Mouse (Mus musculus) lung, postnatal 36 days (tissue): Measurements from ENCODE around the gene Fcrla.
A peak's percentile ranks its signal among the peaks of the same experiment; 100 is the strongest.

Source experiments
- DNase-seq: peaks from one replicate; pipeline ENCODE4 v3.0.0; 2022; ENCODE audit warnings: mixed read lengths

The Fcrla gene

DNA sequence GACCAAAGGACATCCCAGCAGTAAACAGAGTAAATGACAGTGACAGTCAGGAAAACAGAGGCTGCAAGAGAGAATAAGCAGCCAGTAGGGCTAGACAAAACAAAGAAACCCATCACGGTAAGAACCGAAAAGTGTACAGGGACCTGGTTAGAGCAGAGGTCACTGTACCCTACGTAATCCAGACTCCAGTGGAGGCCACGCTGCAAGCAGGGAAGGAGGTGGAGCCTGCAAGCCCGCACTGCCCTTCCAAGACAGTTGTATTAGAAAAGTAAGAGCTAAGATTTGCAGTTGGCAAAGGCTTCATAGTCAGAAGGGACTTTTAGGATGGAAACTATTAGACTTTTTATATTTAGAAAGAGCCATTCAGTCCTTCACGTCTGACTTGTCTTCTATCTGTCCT lies 442 bp downstream of the Fcrla start:
- DNase-seq, result no peak

GRCm38 (mm10) chr1:170924485-170924884 lies 2.9 kb downstream of the Fcrla start:
- peak; percentile 59 for DNase-seq

GRCm38 (mm10) chr1:170919308-170919707 lies 8.1 kb downstream of the Fcrla start:
- no peak for DNase-seq

DNA sequence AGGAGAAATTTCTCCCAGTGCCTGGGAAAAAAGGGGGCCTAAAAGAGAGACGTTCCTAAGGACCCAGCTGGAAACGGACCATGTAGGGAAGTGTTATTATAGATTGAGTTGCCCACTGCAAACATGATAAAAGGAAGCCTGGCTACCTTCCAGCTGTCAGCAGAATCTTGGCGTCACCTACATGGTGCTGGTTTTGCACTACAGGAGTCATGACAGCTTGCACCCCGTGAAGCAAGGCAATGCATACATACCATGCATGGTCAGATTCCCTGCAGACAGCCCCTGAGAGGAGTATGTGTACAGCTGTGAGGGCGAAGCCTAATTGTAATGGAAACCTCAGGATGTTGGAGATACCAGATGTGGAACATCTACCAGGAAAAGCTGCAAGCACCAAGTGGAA lies 11.7 kb downstream of the Fcrla start:
- no peak for DNase-seq

GRCm38 (mm10) chr1:170912891-170913615 lies 14.3 kb downstream of the Fcrla start, which contains the start of gene Fcrlb:
Gene Fcrlb, minus strand, starts transcription at chr1:170912941.
- no peak for DNase-seq

DNA sequence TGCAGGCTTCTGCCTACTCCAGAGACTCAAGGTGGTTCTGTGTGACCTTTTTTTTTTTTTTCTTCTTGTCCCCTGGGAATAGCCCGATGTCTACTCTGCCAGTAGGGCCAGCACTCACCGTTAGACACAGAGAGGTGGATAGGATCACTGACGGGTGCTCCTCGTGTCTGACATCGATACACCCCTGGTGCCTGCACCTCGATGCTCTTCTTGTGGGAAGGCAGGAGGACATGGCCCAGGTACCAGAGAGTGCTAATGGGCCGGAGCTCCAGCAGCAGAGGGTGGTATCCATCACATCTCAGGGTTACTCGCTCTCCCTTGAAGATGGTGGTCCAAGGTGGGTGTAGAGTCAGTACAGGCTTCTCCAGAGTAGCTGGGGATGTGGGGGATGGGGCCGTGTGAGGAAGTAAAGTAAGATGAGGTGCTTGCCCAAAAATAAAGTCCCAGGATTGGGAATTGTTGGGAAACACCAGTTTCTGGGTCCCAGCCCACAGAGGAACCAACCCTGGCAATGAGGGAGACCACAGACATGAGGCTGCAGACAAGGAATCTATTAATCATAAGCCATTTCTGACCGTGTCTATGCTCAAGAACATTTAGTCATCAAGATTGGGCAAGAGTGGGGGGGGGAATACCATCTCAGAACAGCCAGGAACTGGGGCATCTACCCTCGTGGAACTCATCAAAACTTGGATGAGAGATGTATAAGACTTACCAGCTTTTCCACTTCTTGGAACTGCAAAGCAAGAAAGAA lies 15.3 kb downstream of the Fcrla start:
- no peak for DNase-seq

GRCm38 (mm10) chr1:170908341-170908740 lies 19.0 kb downstream of the Fcrla start:
- no peak for DNase-seq

GRCm38 (mm10) chr1:170907456-170908191 lies 19.8 kb downstream of the Fcrla start:
- no peak for DNase-seq

DNA sequence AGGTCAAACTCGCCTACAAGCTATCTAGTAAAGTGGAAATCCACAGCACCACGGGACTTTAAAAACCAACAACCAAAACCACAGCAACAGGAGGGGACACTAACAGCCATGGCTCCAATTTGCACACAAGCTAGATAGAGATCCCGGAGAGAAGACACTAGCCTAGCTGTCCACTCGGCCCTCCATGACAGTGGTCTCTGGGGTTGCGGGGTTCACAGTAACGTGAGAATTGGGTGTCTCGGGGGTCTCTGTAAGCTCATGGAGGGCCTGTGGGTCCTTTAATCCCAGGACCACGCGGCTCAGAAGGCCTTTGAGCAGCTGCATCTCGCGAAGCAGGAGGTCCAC lies 20.3 kb downstream of the Fcrla start:
- DNase-seq, result no peak

GRCm38 (mm10) chr1:170903485-170903884 lies 23.9 kb downstream of the Fcrla start:
- no peak for DNase-seq

- DNase-seq, result peak; percentile 89
These were observed 25.7 kb downstream of the Fcrla start for GRCm38 (mm10) chr1:170901536-170902238.

DNA sequence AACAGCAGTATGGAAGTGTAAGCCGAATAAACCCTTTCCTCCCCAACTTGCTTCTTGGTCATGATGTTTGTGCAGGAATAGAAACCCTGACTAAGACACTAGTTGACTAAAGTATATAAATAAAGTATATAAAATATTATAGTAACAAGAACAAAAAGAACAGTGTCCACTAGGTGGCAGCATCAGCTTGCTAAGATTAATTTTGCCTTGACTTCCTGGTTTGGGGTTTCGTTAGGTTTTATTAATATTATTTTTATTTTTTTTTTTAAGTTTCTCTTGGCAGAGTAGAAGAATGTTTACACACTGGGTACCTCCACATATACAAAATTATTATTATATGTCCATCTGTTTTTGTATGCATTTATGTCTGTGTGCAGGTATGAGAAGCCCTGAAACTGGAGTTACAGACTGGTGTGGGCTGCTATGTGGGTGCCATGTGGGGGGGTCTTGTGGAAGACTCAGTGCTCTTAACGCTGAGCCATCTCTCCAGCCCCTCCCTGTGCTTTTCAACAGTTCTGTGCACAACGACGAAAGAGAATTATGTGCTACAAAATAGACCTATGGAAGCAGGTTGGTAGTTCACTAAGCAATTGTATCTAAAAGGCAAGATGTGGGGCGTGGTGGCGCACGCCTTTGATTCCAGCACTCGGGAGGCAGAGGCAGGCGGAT lies 26.4 kb downstream of the Fcrla start:
- peak; percentile 88 for DNase-seq

DNA sequence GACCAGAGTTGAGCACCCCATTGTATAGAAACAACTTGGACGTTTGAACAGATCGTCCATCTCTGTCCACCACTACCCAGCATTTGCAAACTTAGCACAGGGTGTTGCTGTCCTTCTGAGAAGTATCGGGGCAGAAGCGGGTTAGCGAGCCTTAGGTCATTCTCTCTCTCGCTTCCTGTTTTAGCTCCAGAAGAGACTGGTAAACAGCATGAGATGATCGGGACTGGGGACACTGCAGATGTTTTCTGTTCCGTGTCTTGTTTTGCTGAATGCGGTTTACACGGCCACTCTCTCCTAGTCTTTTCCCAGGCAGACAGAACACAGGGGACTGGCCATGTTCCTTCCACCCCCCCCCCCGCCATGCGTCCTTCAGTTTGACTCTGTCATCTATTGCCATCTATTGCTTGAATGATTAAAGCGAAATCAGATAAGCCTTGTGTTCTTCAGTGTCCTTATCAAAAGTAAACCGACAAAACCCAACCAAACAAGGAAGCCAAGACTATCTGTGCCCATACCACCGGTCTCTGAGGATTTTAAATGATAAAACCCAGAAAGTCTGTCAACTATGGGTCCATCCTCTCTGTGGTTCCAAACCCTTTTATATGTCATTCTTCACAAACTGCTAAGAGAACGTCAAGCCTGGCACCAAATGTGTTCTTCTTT lies 28.8 kb downstream of the Fcrla start:
- DNase-seq, result peak; percentile 28

DNA sequence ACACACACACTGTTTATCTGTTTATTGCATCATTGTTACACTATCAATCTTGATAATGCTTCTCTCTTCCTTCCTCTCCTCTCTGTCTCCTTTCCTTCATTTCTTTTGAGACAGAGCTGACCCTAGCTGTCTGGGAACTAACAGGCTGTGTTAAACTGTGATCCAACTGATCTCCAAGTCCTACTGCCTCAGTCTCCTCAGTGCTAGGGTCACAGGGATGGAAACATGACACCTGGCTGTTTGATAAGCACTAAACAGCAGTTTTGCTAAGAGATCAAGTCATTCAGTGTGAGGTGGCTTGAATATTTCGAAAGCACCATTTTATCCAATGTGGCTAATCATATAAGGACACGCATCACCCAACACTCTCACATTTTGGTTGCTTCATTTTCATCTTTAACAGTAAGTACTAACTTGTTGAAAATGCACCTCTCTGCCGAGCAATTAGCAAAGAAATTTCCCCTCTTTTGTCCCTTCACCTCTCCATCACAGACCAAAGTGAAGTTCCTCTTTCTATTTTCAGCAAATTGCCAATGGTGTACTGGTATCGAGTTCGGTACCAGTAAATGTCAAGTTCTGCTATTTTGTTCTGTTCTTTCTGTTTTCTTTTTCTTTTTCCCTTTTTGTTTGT lies 30.6 kb downstream of the Fcrla start:
- DNase-seq, result no peak

GRCm38 (mm10) chr1:170894603-170895602 lies 32.5 kb downstream of the Fcrla start:
- DNase-seq, result peak; percentile 70

DNA sequence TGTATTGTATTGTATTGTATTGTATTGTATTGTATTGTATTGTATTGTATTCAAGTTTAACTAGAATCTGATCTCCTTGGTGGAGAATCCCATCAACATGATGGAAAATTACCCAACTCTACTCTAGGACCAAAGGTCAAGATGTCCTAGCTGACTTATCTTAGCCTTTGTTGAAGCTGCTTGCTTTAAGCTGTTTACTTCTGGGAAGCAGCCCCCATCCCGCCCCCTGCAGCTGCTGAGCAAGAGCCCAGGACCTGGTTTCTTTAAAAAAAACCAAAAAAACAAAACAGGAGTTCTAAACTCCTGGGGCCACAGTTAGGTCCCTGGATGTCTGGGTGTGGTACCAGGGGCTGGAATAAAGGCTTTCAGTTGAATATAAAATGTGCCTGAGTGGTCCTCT lies 35.1 kb downstream of the Fcrla start:
- DNase-seq, result no peak

DNA sequence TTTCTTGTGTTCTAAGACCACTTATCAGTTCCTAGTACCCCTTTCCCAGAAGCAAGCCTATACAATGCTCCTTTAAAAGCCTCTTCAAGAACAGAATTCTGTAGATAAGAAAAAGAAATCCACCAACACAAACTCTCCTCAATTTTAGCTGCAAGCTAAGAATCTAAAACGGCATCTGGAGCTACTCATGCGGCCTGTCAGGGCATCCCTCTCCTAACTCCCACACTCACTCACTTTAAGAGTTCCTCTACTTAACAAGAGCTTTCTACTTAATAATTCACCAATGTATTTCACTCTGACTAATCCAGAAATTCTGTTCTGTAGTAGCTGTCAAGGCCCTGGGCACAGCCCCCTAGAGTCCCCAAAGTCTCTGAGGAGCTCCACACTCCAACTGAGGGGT lies 35.7 kb downstream of the Fcrla start:
- DNase-seq, result no peak

- no peak for DNase-seq
These were observed 38.1 kb downstream of the Fcrla start for GRCm38 (mm10) chr1:170889310-170889709.

GRCm38 (mm10) chr1:170886044-170886458 lies 41.3 kb downstream of the Fcrla start:
- no peak for DNase-seq

GRCm38 (mm10) chr1:170884978-170885561 lies 42.3 kb downstream of the Fcrla start, which contains the start of the genes Gm26620 and Dusp12:
Gene Gm26620, plus strand, starts transcription at chr1:170885065.
Gene Dusp12, minus strand, starts transcription at chr1:170885540.
- peak; percentile 92 for DNase-seq
